Mouse (Mus musculus) forebrain, postnatal 0 days (tissue): ENCODE measurements around the gene 1700001C02Rik. TPM values are rescaled to one million over a fixed set of nuclear protein-coding genes. Genes with fewer than 3 reads are reported as not detected.
A peak's percentile ranks its signal among the peaks of the same experiment; 100 is the strongest.

Source experiments
- ATAC-seq: fragments of 200-750 bp; cut with Nextera tagmentation; 2 replicates; pipeline ENCODE4 v1.8.0; 2017; ENCODE audit warnings: mild to moderate bottlenecking, moderate library complexity
- DNase-seq: peaks from one replicate; pipeline ENCODE4 v3.0.0-alpha.2; 2015
- H3K27ac ChIP-seq: fragments of 300-500 bp; sonication (generic); 2 replicates; pipeline ENCODE4 v1.5.1; 2014; ENCODE audit warnings: low read depth, mild to moderate bottlenecking, antibody characterized with exemption, low read length, moderate library complexity, mixed read lengths
- H3K27me3 ChIP-seq: fragments of 300-500 bp; sonication (generic); 2 replicates; pipeline ENCODE4 v1.6.1; 2014; ENCODE audit warnings: mild to moderate bottlenecking, low read length, mixed read lengths; ENCODE audit not compliant: insufficient read depth
- H3K36me3 ChIP-seq: fragments of 300-500 bp; sonication (generic); 2 replicates; pipeline ENCODE4 v1.6.1; 2014; ENCODE audit warnings: mild to moderate bottlenecking, moderate library complexity; ENCODE audit not compliant: insufficient read depth
- H3K4me1 ChIP-seq: fragments of 300-500 bp; sonication (generic); 2 replicates; pipeline ENCODE4 v1.6.1; 2014; ENCODE audit warnings: antibody characterized with exemption; ENCODE audit not compliant: insufficient read depth
- H3K4me2 ChIP-seq: fragments of 300-500 bp; sonication (generic); 2 replicates; pipeline ENCODE4 v1.6.1; 2014; ENCODE audit warnings: low read depth, mild to moderate bottlenecking, moderate library complexity
- H3K4me3 ChIP-seq: fragments of 300-500 bp; sonication (generic); 2 replicates; pipeline ENCODE4 v1.5.1; 2014; ENCODE audit warnings: low read depth, low read length, mixed read lengths
- H3K9ac ChIP-seq: fragments of 300-500 bp; sonication (generic); 2 replicates; pipeline ENCODE4 v1.6.1; 2014; ENCODE audit warnings: mild to moderate bottlenecking
- H3K9me3 ChIP-seq: fragments of 300-500 bp; sonication (generic); 2 replicates; pipeline ENCODE4 v1.6.1; 2016; ENCODE audit warnings: low read length
- CTCF ChIP-seq: sonication (generic); IDR thresholded peaks from 2 replicates; pipeline ENCODE4 v1.5.1; 2016; ENCODE audit warnings: antibody characterized with exemption, control low read depth, low read depth
- WGBS: fragments of 180-500 bp; shearing (Covaris S2); extraction: QIAGEN DNeasy Blood & Tissue Kit; methylation state at CpG from one replicate; pipeline ENCODE4 v1.1.7; 2014; 5-methylcytosine and 5-hydroxymethylcytosine counted together
- polyA plus RNA-seq: library from polyadenylated mRNA; unstranded; fragments of >200 nt; fragmentation: Nextera tagmentation; extraction: Ambion mirVana; gene quantifications from 2 replicates; pipeline ENCODE4 v1.2.1, GENCODE M21; 2015
- total RNA-seq: library from RNA; depleted of rRNA; stranded (reverse); fragments of >200 nt; gene quantifications from 2 replicates; pipeline ENCODE4 v1.2.3, GENCODE M21; 2014

1700001C02Rik gene
- total and polyA plus RNA-seq, 2 experiments from 2014 or later = 1.0 to 6.8 TPM

DNA sequence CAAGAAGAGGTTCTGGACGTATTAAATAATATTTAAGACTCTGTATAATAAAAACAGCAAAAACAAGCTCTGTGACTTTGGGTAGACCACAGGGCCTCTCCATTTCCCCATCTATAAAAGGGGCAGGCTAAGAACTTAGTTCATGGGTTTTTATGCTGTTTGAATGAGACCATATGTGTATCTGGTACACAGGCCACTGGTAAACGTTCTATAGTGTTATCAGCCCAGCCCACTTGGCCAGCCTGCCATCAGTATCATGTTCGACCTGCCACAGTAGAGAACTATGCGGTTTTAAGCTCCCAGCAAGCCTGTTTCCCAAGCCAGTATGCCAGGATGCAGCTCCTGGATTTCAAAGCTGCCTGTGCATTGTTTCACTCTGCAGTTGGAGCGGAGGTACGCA lies 52.7 kb downstream of the 1700001C02Rik start:
- H3K9me3 ChIP-seq = no peaks in the 10 kb centered on the region
- H3K9ac ChIP-seq = no peak overlapping the region
- no peak for DNase-seq
- ATAC-seq = no peak
- TF ChIP-seq CTCF = no peak
- H3K4me3 ChIP-seq = no peak overlapping the region
- H3K27ac ChIP-seq = no peak overlapping the region
- no peaks in the 10 kb centered on the region for H3K36me3 ChIP-seq
- H3K4me1 ChIP-seq = 0 out of 2 replicates have a peak, but pooled peaks cover 4% of the 10 kb centered on the region
- no peak overlapping the region for H3K4me2 ChIP-seq
- no peaks in the 10 kb centered on the region for H3K27me3 ChIP-seq
- 80% methylated on average over 6 of the region's 6 CpGs for WGBS

DNA sequence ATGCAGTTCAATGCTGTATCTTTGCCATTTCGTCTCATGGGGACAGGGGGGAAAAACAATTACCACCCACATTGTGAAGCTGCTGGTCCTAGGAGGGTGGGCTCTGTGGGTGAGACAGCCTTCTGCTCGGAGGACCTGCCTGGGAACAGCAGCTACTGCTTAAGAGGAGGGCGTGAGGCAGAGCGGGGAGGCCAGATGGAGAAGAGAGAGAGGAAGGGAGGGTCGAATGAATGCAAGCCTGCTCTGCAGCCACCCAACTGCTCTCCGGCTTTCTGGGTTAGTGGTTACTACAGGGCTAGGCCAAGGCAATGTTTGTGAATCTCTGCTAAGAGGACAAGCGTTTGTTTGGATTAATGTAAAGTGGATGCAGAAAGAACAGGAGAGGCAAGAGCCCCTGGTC lies 53.6 kb downstream of the 1700001C02Rik start:
- Histone ChIP-seq H3K4me2 (no peak overlapping the region), H3K4me1 (0 out of 2 replicates have a peak, but pooled peaks cover 4% of the 10 kb centered on the region), H3K9me3 (no peaks in the 10 kb centered on the region), H3K27ac (no peak overlapping the region), H3K27me3 (no peaks in the 10 kb centered on the region), H3K9ac (0 out of 2 replicates have a peak overlapping the region, but pooled peaks have one; percentile 25), H3K4me3 (no peak overlapping the region), H3K36me3 (no peaks in the 10 kb centered on the region)
- DNase-seq = no peak
- no peak for TF ChIP-seq CTCF
- ATAC-seq = peak; percentile 66
- WGBS = 30% methylated on average over 7 of the region's 7 CpGs

DNA sequence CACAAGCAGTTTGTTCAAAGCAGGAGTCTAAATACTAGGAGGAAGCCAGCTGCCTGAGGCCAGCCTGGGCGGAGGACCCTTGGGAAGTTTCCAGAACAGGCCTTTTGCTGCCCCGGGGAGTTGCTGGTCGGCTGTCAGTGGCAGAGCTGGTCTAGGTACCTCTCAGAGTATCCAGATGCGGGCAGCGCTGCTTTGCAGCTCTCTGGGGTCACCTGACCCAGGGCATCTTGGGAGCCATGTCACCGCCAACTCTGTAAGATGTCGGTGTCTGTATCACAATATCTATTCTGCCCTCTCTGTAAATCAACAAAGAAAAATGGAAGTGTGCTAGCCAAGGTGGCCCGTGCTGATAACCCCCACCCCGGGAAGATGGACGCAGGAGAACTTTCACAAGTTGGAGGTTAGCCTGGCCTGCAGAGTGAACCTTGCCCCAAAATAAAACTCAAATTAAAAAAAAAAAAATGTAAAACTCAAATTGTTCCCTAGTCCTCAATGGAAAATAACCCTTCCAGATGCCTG lies 54.4 kb downstream of the 1700001C02Rik start:
- TF ChIP-seq CTCF = no peak
- 0 out of 2 replicates have a peak, but pooled peaks cover 4% of the 10 kb centered on the region for H3K4me1 ChIP-seq
- 83% methylated on average over 10 of the region's 10 CpGs for WGBS
- no peaks in the 10 kb centered on the region for H3K9me3 ChIP-seq
- ATAC-seq (no peak), DNase-seq (no peak)
- no peak overlapping the region for H3K27ac ChIP-seq
- H3K4me2 ChIP-seq = no peak overlapping the region
- H3K9ac ChIP-seq = no peak overlapping the region
- H3K4me3 ChIP-seq = no peak overlapping the region
- H3K36me3 ChIP-seq = no peaks in the 10 kb centered on the region
- H3K27me3 ChIP-seq = no peaks in the 10 kb centered on the region

DNA sequence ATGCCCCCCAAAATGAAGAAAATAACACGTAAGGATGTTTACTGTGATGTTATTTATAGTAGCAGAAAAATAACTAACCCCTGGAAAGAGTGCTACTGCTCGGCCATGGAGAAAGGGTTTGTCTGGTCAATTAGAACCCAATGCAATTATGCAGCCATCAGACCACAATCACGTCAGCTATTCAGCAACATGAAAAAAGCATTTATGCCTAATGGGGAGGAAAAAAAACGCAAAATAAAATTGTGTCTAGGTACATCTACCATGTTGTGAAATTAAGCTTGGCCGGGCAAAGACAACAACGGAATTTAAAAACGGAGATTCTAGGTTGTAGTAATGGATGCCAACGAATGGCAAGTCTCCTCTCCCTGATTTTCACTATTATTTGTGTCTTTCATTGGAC lies 56.6 kb downstream of the 1700001C02Rik start:
- Histone ChIP-seq H3K9ac (no peak overlapping the region), H3K36me3 (no peaks in the 10 kb centered on the region), H3K9me3 (no peaks in the 10 kb centered on the region), H3K4me1 (0 out of 2 replicates have a peak, but pooled peaks cover 4% of the 10 kb centered on the region), H3K27ac (no peak overlapping the region), H3K27me3 (no peaks in the 10 kb centered on the region), H3K4me3 (no peak overlapping the region), H3K4me2 (no peak overlapping the region)
- 41% methylated on average over 8 of the region's 8 CpGs for WGBS
- ATAC-seq (no peak), DNase-seq (no peak)
- TF ChIP-seq CTCF = no peak

DNA sequence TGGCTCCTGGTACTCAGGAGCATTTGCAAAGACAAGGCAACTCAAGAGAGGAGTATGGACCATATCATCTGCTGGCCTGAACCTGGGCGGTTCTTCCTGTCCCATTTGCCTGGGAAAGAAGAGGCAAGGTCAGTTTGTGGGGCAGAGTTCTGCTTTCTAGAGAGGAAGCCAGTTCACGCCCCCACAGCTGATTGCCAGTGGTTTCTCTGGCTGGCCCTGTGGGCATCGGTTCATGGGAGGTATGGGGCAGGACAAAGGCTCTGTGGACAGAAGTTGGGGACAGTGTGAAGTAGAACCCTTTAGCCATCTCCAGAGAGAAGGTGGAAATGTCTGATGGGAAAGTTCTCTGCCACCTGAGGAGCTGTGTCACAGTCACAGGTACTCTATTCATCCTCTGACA lies 57.3 kb downstream of the 1700001C02Rik start:
- DNase-seq (no peak), ATAC-seq (no peak)
- no peak overlapping the region for H3K9ac ChIP-seq
- H3K4me2 ChIP-seq = no peak overlapping the region
- 88% methylated on average over 3 of the region's 3 CpGs for WGBS
- H3K4me1 ChIP-seq = 0 out of 2 replicates have a peak, but pooled peaks cover 4% of the 10 kb centered on the region
- H3K27me3 ChIP-seq = no peaks in the 10 kb centered on the region
- no peaks in the 10 kb centered on the region for H3K9me3 ChIP-seq
- TF ChIP-seq CTCF = no peak
- H3K36me3 ChIP-seq = no peaks in the 10 kb centered on the region
- H3K27ac ChIP-seq = no peak overlapping the region
- no peak overlapping the region for H3K4me3 ChIP-seq

DNA sequence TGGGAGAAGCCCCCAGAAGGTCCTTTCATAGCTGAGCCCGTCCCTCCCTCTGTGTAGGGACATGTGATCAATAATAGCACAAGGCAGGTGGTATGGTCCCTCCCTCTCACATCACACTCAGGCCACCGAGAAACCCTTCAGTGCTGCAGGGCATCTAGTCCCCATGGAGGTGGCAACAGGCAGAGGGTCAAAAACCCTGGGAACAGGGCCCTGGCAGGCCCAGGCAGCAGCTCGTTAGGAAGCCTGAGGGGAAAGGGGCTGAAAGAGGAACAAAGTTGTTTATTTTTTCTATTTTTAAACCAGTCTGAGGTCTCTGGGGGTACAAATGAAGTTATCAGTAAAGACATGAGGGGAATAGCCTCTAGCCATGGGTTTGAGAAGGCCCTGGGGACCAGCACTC lies 58.4 kb downstream of the 1700001C02Rik start:
- H3K36me3 ChIP-seq = no peaks in the 10 kb centered on the region
- 0 out of 2 replicates have a peak, but pooled peaks cover 10% of the 10 kb centered on the region for H3K4me1 ChIP-seq
- H3K9ac ChIP-seq = no peak overlapping the region
- no peaks in the 10 kb centered on the region for H3K9me3 ChIP-seq
- ATAC-seq = no peak
- WGBS = 34% methylated on average over 3 of the region's 3 CpGs
- H3K4me2 ChIP-seq = no peak overlapping the region
- no peak overlapping the region for H3K4me3 ChIP-seq
- no peak overlapping the region for H3K27ac ChIP-seq
- TF ChIP-seq CTCF = no peak
- no peaks in the 10 kb centered on the region for H3K27me3 ChIP-seq
- no peak for DNase-seq

DNA sequence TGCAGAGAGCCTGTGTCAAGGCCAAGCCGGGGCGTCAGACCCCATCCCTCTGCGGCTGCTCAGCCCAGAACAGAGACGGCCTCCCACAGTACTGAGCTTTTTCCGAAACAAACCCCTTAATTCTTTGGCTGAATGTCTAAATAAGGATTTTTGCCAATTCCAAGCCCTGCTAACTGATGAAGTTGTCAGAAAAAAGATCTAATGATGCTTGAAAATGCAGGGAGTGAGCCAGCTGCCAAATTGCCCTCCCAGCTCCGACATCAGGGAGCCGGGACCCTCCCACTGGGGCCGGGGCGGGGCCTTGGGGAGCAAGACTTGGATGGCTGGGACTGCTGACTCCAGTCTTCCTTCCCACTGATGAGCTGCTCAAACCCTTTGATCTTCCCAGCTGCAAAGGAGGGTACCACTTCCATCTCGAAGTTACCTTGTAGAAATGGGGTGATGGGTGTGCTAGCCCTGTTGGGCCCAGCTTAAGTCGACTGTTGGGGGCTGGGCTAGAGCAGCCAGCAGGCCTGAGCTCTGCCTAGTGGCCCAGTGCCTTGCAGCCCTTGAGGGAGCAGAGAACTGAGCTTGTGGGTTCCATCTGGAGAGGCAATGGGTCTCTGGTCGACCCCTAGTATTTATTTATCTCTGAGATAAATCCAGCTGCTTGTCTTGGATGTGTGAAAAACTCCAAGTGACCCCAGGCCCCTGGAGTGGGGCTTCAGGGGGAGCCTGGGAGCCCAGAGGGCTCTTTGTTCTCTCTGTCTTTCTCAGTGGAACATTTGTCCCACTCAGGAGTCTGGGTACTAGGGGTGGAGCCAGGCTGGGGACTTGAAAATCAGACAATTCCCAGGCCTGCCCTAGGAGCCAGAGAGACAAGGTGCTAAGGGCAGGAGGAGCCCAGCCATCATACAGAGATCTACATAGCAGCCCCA lies 60.3 kb downstream of the 1700001C02Rik start:
- Histone ChIP-seq H3K4me1 (0 out of 2 replicates have a peak, but pooled peaks cover 7% of the 10 kb centered on the region), H3K4me3 (no peak overlapping the region), H3K27me3 (no peaks in the 10 kb centered on the region), H3K27ac (peak overlapping the region; percentile 35; the same call in 1 of the 2 replicates), H3K9ac (no peak overlapping the region), H3K9me3 (no peaks in the 10 kb centered on the region), H3K4me2 (no peak overlapping the region), H3K36me3 (no peaks in the 10 kb centered on the region)
- peak; percentile 86 for ATAC-seq
- TF ChIP-seq CTCF = no peak
- 11% methylated on average over 12 of the region's 12 CpGs for WGBS
- DNase-seq = peak; percentile 65
